Mouse (Mus musculus) testis, adult 2 months (tissue): Measurements from ENCODE around the gene Tmem104.

Experiments
- CTCF ChIP-seq: fragments of 200-500 bp; IDR thresholded peaks from 2 replicates; pipeline ENCODE4 v1.5.1; 2012; ENCODE audit warnings: low read depth, mild to moderate bottlenecking, inconsistent platforms, low read length, moderate library complexity; ENCODE audit not compliant: control insufficient read depth, insufficient read depth, insufficient replicate concordance
- POLR2A ChIP-seq: fragments of 200-500 bp; IDR thresholded peaks from 2 replicates; pipeline ENCODE4 v1.6.1; 2012; ENCODE audit warnings: low read depth, mild to moderate bottlenecking, inconsistent platforms, low read length, moderate library complexity; ENCODE audit not compliant: control insufficient read depth

DNA sequence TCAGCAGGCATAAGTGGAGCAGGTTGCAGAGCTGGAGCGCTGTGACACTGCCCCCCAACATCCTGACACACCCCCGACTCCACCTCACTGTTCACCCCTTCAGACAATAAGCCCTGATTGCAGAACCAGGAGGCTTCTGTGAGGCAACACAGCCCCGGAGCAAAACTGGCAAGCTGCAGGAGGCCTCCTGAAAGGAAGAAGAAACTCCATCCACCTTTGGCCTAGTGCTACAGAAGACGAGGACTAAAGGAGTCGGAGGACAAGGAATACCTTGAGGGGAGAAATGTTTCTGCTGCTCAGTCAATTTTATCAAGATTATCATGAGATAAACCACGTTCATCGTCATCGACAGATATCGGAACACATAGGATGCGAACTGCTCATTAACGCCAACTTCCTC is 108.7 kb downstream of the Tmem104 start:
- TF ChIP-seq CTCF: no peak
- TF ChIP-seq POLR2A: no peak
